Mouse (Mus musculus) ES-E14 (cell line): ENCODE measurements around the gene Emc8. TPM values are rescaled to one million over a fixed set of nuclear protein-coding genes. Genes with fewer than 3 reads are reported as not detected.

Experiments
- DNase-seq: peaks from one replicate; pipeline ENCODE4 v3.0.0-alpha.2; 2013; ENCODE audit warnings: low read depth, low spot score
- H3K27ac ChIP-seq: 2 replicates; pipeline ENCODE4 v1.5.1; 2012; ENCODE audit warnings: low read depth, mild to moderate bottlenecking, low read length, moderate library complexity, mixed read lengths; ENCODE audit not compliant: poor library complexity, insufficient read depth, severe bottlenecking
- H3K36me3 ChIP-seq: 2 replicates; pipeline ENCODE4 v1.6.1; 2012; ENCODE audit warnings: mild to moderate bottlenecking, low read length, moderate library complexity, mixed read lengths; ENCODE audit not compliant: control insufficient read depth, poor library complexity, insufficient read depth, severe bottlenecking
- H3K4me1 ChIP-seq, 2 experiments: fragments of 150-350 bp in 1 of 2; sonication (generic) in 1 of 2; 2 replicates each; pipeline ENCODE4 v1.6.1; 2012; ENCODE audit warnings: low read length in 2 of 2, mild to moderate bottlenecking in 1 of 2, mixed read lengths in 1 of 2; ENCODE audit not compliant: control insufficient read depth in 2 of 2, insufficient read depth in 2 of 2, poor library complexity in 1 of 2
- H3K4me3 ChIP-seq, 2 experiments: fragments of 150-350 bp in 1 of 2; sonication (generic) in 1 of 2; 2 replicates each; pipeline ENCODE4 v1.5.1; 2012; ENCODE audit warnings: low read length in 2 of 2, low read depth in 1 of 2, mild to moderate bottlenecking in 1 of 2, mixed read lengths in 1 of 2; ENCODE audit not compliant: insufficient read depth in 1 of 2, poor library complexity in 1 of 2, severe bottlenecking in 1 of 2
- H3K9ac ChIP-seq: 2 replicates; pipeline ENCODE4 v1.6.1; 2012; ENCODE audit warnings: low read depth, mild to moderate bottlenecking, low read length, mixed read lengths; ENCODE audit not compliant: poor library complexity, insufficient read depth, severe bottlenecking
- H3K9me3 ChIP-seq: fragments of 150-350 bp; sonication (generic); 2 replicates; pipeline ENCODE4 v1.6.1; 2012; ENCODE audit warnings: low read depth, mild to moderate bottlenecking, low read length; ENCODE audit not compliant: control insufficient read depth, insufficient read depth
- CHD2 ChIP-seq: IDR thresholded peaks from 2 replicates; pipeline ENCODE4 v1.6.1; 2014; ENCODE audit warnings: mild to moderate bottlenecking, low read depth, low read length, inconsistent platforms
- HCFC1 ChIP-seq: IDR thresholded peaks from 2 replicates; pipeline ENCODE4 v1.6.1; 2012; ENCODE audit warnings: low read length, inconsistent platforms, borderline replicate concordance; ENCODE audit not compliant: insufficient read depth
- MAFK ChIP-seq: IDR thresholded peaks from 2 replicates; pipeline ENCODE4 v1.6.1; 2014; ENCODE audit warnings: mild to moderate bottlenecking, low read depth, low read length, inconsistent platforms; ENCODE audit not compliant: insufficient read depth
- ZC3H11A ChIP-seq: IDR thresholded peaks from 2 replicates; pipeline ENCODE4 v1.6.1; 2012; ENCODE audit warnings: low read depth, mild to moderate bottlenecking, inconsistent platforms, low read length, borderline replicate concordance
- ZNF384 ChIP-seq: IDR thresholded peaks from 2 replicates; pipeline ENCODE4 v1.6.1; 2012; ENCODE audit warnings: low read depth, low read length, inconsistent platforms
- in situ Hi-C, 2 experiments: fragments of 600-800 bp; cut with MboI; formaldehyde crosslinking; loops; one replicate each; pipeline ENCODE4 v1.15.1; 2025; ENCODE audit warnings: low sequenced_read_pairs in 2 of 2, inconsistent platforms in 1 of 2; ENCODE audit not compliant: unreplicated experiment in 2 of 2
- total RNA-seq: library from RNA; depleted of rRNA; stranded (reverse); fragments of 300-350 nt; gene quantifications from 2 replicates; pipeline ENCODE4 v1.2.3, GENCODE M21; 2012

The Emc8 gene
- total RNA-seq, 1 experiment: 332 TPM

DNA sequence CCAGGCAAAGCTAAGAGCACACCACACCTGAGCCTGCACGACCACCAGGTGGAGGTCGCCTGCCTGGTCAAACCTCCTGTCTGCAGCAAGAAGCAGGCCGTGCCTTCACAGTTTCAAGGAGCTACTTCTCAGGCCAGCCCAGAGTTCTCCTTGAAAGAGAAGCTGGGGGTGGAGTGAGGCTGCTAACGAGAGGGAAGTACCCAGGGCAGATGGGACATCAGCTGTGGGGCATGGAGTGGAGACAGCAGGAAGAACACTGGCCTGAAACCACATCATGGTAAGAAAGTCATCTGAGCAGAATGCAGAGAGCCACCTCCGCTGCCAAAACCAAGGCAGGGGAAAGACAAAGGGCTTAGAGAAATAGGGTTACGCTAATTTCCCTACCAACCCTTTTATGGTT is 3.8 kb downstream of the Emc8 start:
- H3K9ac ChIP-seq: no peak overlapping the region
- H3K4me1 ChIP-seq: peaks cover 0 to 19% of the 10 kb centered on the region in 2 experiments; a peak in 1 of 4 replicates
- H3K4me3 ChIP-seq: no peak overlapping the region
- H3K9me3 ChIP-seq: no peaks in the 10 kb centered on the region
- no peak for DNase-seq
- H3K27ac ChIP-seq: no peak overlapping the region
- in situ Hi-C loops: no loop called here
- H3K36me3 ChIP-seq: peaks cover 31% of the 10 kb centered on the region
- no peak for TF ChIP-seq CHD2

DNA sequence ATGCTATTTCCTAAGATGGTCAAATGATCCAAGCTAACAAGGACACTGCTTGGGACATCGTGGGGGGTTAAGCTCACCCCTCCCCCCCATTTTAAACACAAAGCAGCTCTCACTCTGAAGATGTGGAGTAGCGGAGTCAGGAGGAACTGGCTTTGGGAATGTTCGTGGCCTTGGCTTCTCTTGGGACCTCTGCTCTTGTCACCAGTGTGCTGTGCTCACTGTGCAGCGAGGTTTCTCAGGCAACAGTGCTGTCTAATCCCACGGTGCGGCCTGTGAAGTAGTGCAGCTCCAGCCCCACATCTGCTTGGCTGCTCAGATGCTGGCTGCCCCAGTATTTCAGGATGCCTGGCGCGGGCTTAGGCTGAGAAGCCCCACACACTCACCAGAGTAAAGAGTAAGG is 11.0 kb downstream of the Emc8 start:
- no peak overlapping the region for H3K9ac ChIP-seq
- no peaks in the 10 kb centered on the region for H3K9me3 ChIP-seq
- peaks cover 3 to 27% of the 10 kb centered on the region in 2 experiments; a peak in 2 of 4 replicates for H3K4me1 ChIP-seq
- in situ Hi-C loops: no loop called here
- 0 out of 2 replicates have a peak overlapping the region, but pooled peaks have one; percentile 1 for H3K27ac ChIP-seq
- no peak overlapping the region for H3K4me3 ChIP-seq
- TF ChIP-seq ZC3H11A: no peak
- no peak for DNase-seq
- peaks cover 64% of the 10 kb centered on the region for H3K36me3 ChIP-seq

GRCm38 (mm10) chr8:120656322-120657052 is 11.9 kb downstream of the Emc8 start:
- peaks cover 3 to 30% of the 10 kb centered on the region in 2 experiments; a peak in 2 of 4 replicates for H3K4me1 ChIP-seq
- no peak overlapping the region for H3K27ac ChIP-seq
- peaks cover 64% of the 10 kb centered on the region for H3K36me3 ChIP-seq
- H3K9ac ChIP-seq: no peak overlapping the region
- TF ChIP-seq CHD2: no peak
- no peaks in the 10 kb centered on the region for H3K9me3 ChIP-seq
- no peak overlapping the region for H3K4me3 ChIP-seq
- in situ Hi-C loops: no loop called here
- no peak for DNase-seq

DNA sequence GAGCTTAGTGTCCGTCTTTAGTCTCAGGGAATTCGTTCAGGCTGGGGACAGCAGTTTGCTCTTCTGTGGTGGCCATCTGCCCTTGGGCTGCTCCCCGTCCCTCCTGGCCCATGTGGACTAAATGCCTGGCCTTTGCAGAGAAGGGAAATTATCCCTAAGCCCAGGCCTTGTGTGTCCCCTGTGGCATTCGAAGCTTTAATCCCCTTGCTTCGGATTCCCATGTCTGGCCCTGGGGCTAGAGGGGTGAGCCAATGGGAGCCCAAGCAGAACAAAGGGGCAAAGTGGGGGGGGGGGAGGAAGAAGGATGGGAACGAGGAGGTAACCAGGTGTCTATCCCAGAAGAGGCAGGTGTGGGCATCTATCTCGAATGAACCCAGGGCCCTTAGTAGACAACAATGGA is 20.8 kb downstream of the Emc8 start, which contains the start of gene 1190005I06Rik:
Gene 1190005I06Rik, minus strand, starts transcription at position 101 of the 400 bp plus-strand sequence.
- H3K9ac ChIP-seq: no peak within 1 kb of the TSS
- DNase-seq: no peak
- H3K27ac ChIP-seq: no peak within 1 kb of the TSS
- no peaks in the 10 kb centered on the region for H3K9me3 ChIP-seq
- TF ChIP-seq HCFC1: no peak
- TF ChIP-seq CHD2: no peak
- no peak for TF ChIP-seq ZNF384
- no peak for TF ChIP-seq ZC3H11A
- TF ChIP-seq MAFK: no peak
- peaks cover 0 to 14% of the 10 kb centered on the region in 2 experiments; a peak in 2 of 4 replicates for H3K4me1 ChIP-seq
- H3K36me3 ChIP-seq: no peaks in the 10 kb centered on the region
- no peak within 1 kb of the TSS for H3K4me3 ChIP-seq
- in situ Hi-C loops: no loop called here

DNA sequence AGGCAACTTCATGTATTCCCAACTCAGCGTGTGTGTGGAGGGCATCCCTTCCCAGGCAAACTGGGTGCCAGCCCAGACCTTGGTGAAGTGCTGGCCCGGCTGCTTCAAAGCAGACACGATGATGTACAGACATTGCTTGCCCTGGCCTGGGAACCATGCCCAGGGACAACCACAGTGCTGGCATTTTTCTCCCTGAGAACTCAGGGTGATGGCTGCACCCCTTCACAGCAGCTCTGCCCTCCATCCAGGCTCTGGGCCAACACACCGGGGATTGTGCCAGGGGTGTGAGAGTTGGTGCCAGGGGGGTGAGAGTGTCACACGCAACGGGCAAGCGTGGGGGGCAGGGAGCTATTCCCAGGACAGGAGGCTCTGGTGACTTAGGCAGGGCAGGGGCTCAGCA is 23.7 kb downstream of the Emc8 start:
- no peak overlapping the region for H3K27ac ChIP-seq
- DNase-seq: no peak
- no peaks in the 10 kb centered on the region for H3K9me3 ChIP-seq
- no peak overlapping the region for H3K9ac ChIP-seq
- no peak overlapping the region for H3K4me3 ChIP-seq
- H3K4me1 ChIP-seq: peaks cover 0 to 13% of the 10 kb centered on the region in 2 experiments; a peak in 1 of 4 replicates
- H3K36me3 ChIP-seq: no peaks in the 10 kb centered on the region
- TF ChIP-seq ZNF384 (no peak), ZC3H11A (no peak), HCFC1 (no peak), MAFK (no peak), CHD2 (no peak)
- in situ Hi-C loops: no loop called here
